Mouse (Mus musculus): ENCODE results near the gene Mansc1. TPM values are rescaled to one million over a fixed set of nuclear protein-coding genes. Genes with fewer than 3 reads are reported as not detected.
"Not testable (repeated sequence)": the region's sequence is repeated elsewhere in the genome, so short reads cannot be mapped to it uniquely, and the experiment has no call there.

The Mansc1 gene
- polyA plus RNA-seq (2014; fragmentation: Nextera tagmentation; extraction: Ambion mirVana) = 0.55 and 0.72 TPM in 2 replicates

GRCm38 (mm10) chr6:134631947-134632687, at the start of gene Mansc1:
TSS of gene Mansc1 (minus strand) at chr6:134632488.
- Histone ChIP-seq H3K4me2 (ENCODE audit: low read depth) (peak within 1 kb of the TSS; percentile 68), H3K27me3 (ENCODE audit: control insufficient read depth, insufficient read depth, low read length) (peaks cover 12% of the 10 kb centered on the region), H3K4me3 (ENCODE audit: low read depth, low read length) (peak within 1 kb of the TSS; percentile 47), H3K36me3 (ENCODE audit: control insufficient read depth, insufficient read depth, low read length) (no peaks in the 10 kb centered on the region), H3K9me3 (ENCODE audit: control insufficient read depth, low read length) (no peaks in the 10 kb centered on the region), H3K4me1 (ENCODE audit: control insufficient read depth, insufficient read depth, low read length) (no peaks in the 10 kb centered on the region), H3K9ac (ENCODE audit: low read length) (peak within 1 kb of the TSS; percentile 53), H3K27ac (ENCODE audit: low read depth, low read length) (no peak within 1 kb of the TSS)
- ATAC-seq (ENCODE audit: insufficient read depth, low FRiP score, low TSS enrichment) (no peak), DNase-seq (ENCODE audit: low spot score) (peak; percentile 39)
- 1% methylated on average over 46 of the region's 46 CpGs for WGBS

GRCm38 (mm10) chr6:134679330-134679729, 47.0 kb upstream of the Mansc1 start:
- not testable (repeated sequence) for DNase-seq (ENCODE audit: low spot score); H3K4me3 ChIP-seq (ENCODE audit: low read depth, low read length); H3K4me2 ChIP-seq (ENCODE audit: low read depth); H3K36me3 ChIP-seq (ENCODE audit: control insufficient read depth, insufficient read depth, low read length); H3K9ac ChIP-seq (ENCODE audit: low read length); H3K27me3 ChIP-seq (ENCODE audit: control insufficient read depth, insufficient read depth, low read length); H3K4me1 ChIP-seq (ENCODE audit: control insufficient read depth, insufficient read depth, low read length); H3K9me3 ChIP-seq (ENCODE audit: control insufficient read depth, low read length); ATAC-seq (ENCODE audit: insufficient read depth, low FRiP score, low TSS enrichment); H3K27ac ChIP-seq (ENCODE audit: low read depth, low read length)
- WGBS = 91% methylated on average over 4 of the region's 4 CpGs

- ATAC-seq (ENCODE audit: insufficient read depth, low FRiP score, low TSS enrichment) (no peak), DNase-seq (ENCODE audit: low spot score) (no peak)
- Histone ChIP-seq H3K9me3 (ENCODE audit: control insufficient read depth, low read length) (no peaks in the 10 kb centered on the region), H3K4me1 (ENCODE audit: control insufficient read depth, insufficient read depth, low read length) (no peaks in the 10 kb centered on the region), H3K27ac (ENCODE audit: low read depth, low read length) (no peak overlapping the region), H3K4me2 (ENCODE audit: low read depth) (no peak overlapping the region), H3K27me3 (ENCODE audit: control insufficient read depth, insufficient read depth, low read length) (no peaks in the 10 kb centered on the region), H3K36me3 (ENCODE audit: control insufficient read depth, insufficient read depth, low read length) (no peaks in the 10 kb centered on the region), H3K9ac (ENCODE audit: low read length) (no peak overlapping the region), H3K4me3 (ENCODE audit: low read depth, low read length) (no peak overlapping the region)
- WGBS = 79% methylated on average over 3 of the region's 3 CpGs
Observed at GRCm38 (mm10) chr6:134678037-134678436, 45.7 kb upstream of the Mansc1 start.

- ATAC-seq (ENCODE audit: insufficient read depth, low FRiP score, low TSS enrichment) = no peak
Observed at GRCm38 (mm10) chr6:134677504-134677903, 45.2 kb upstream of the Mansc1 start.

GRCm38 (mm10) chr6:134673712-134674111, 41.4 kb upstream of the Mansc1 start:
- not testable (repeated sequence) for H3K4me3 ChIP-seq (ENCODE audit: low read depth, low read length); H3K27ac ChIP-seq (ENCODE audit: low read depth, low read length); H3K4me2 ChIP-seq (ENCODE audit: low read depth); DNase-seq (ENCODE audit: low spot score); H3K9me3 ChIP-seq (ENCODE audit: control insufficient read depth, low read length); H3K36me3 ChIP-seq (ENCODE audit: control insufficient read depth, insufficient read depth, low read length); H3K9ac ChIP-seq (ENCODE audit: low read length); H3K27me3 ChIP-seq (ENCODE audit: control insufficient read depth, insufficient read depth, low read length); ATAC-seq (ENCODE audit: insufficient read depth, low FRiP score, low TSS enrichment); H3K4me1 ChIP-seq (ENCODE audit: control insufficient read depth, insufficient read depth, low read length)
- 91% methylated on average over 7 of the region's 8 CpGs for WGBS

More at GRCm38 (mm10) chr6:134677504-134677903, 45.2 kb upstream of the Mansc1 start:
- Histone ChIP-seq H3K4me3 (ENCODE audit: low read depth, low read length) (no peak overlapping the region), H3K4me2 (ENCODE audit: low read depth) (no peak overlapping the region), H3K27me3 (ENCODE audit: control insufficient read depth, insufficient read depth, low read length) (no peaks in the 10 kb centered on the region), H3K27ac (ENCODE audit: low read depth, low read length) (no peak overlapping the region), H3K36me3 (ENCODE audit: control insufficient read depth, insufficient read depth, low read length) (no peaks in the 10 kb centered on the region), H3K4me1 (ENCODE audit: control insufficient read depth, insufficient read depth, low read length) (no peaks in the 10 kb centered on the region), H3K9me3 (ENCODE audit: control insufficient read depth, low read length) (no peaks in the 10 kb centered on the region), H3K9ac (ENCODE audit: low read length) (no peak overlapping the region)
- WGBS = 82% methylated on average over 4 of the region's 4 CpGs
- DNase-seq (ENCODE audit: low spot score) = no peak

GRCm38 (mm10) chr6:134670881-134671411, 38.7 kb upstream of the Mansc1 start:
- H3K9me3 ChIP-seq (ENCODE audit: control insufficient read depth, low read length) = no peaks in the 10 kb centered on the region
- no peaks in the 10 kb centered on the region for H3K36me3 ChIP-seq (ENCODE audit: control insufficient read depth, insufficient read depth, low read length)
- no peak overlapping the region for H3K4me2 ChIP-seq (ENCODE audit: low read depth)
- no peak overlapping the region for H3K9ac ChIP-seq (ENCODE audit: low read length)
- no peak overlapping the region for H3K4me3 ChIP-seq (ENCODE audit: low read depth, low read length)
- no peak for DNase-seq (ENCODE audit: low spot score)
- WGBS = 74% methylated on average over 4 of the region's 4 CpGs
- H3K27ac ChIP-seq (ENCODE audit: low read depth, low read length) = no peak overlapping the region
- H3K27me3 ChIP-seq (ENCODE audit: control insufficient read depth, insufficient read depth, low read length) = no peaks in the 10 kb centered on the region
- no peaks in the 10 kb centered on the region for H3K4me1 ChIP-seq (ENCODE audit: control insufficient read depth, insufficient read depth, low read length)
- ATAC-seq (ENCODE audit: insufficient read depth, low FRiP score, low TSS enrichment) = no peak

- Histone ChIP-seq H3K4me1 (ENCODE audit: control insufficient read depth, insufficient read depth, low read length) (no peaks in the 10 kb centered on the region), H3K27me3 (ENCODE audit: control insufficient read depth, insufficient read depth, low read length) (no peaks in the 10 kb centered on the region), H3K4me3 (ENCODE audit: low read depth, low read length) (no peak overlapping the region), H3K4me2 (ENCODE audit: low read depth) (no peak overlapping the region), H3K9ac (ENCODE audit: low read length) (no peak overlapping the region), H3K9me3 (ENCODE audit: control insufficient read depth, low read length) (no peaks in the 10 kb centered on the region), H3K27ac (ENCODE audit: low read depth, low read length) (no peak overlapping the region), H3K36me3 (ENCODE audit: control insufficient read depth, insufficient read depth, low read length) (no peaks in the 10 kb centered on the region)
- DNase-seq (ENCODE audit: low spot score) = no peak
- WGBS = 81% methylated on average over 6 of the region's 6 CpGs
- ATAC-seq (ENCODE audit: insufficient read depth, low FRiP score, low TSS enrichment) = no peak
Observed at GRCm38 (mm10) chr6:134669179-134669865, 37.0 kb upstream of the Mansc1 start.

- ATAC-seq (ENCODE audit: insufficient read depth, low FRiP score, low TSS enrichment) (no peak), DNase-seq (ENCODE audit: low spot score) (no peak)
- Histone ChIP-seq H3K36me3 (ENCODE audit: control insufficient read depth, insufficient read depth, low read length) (no peaks in the 10 kb centered on the region), H3K27me3 (ENCODE audit: control insufficient read depth, insufficient read depth, low read length) (no peaks in the 10 kb centered on the region), H3K4me1 (ENCODE audit: control insufficient read depth, insufficient read depth, low read length) (no peaks in the 10 kb centered on the region), H3K9ac (ENCODE audit: low read length) (no peak overlapping the region), H3K4me3 (ENCODE audit: low read depth, low read length) (no peak overlapping the region), H3K4me2 (ENCODE audit: low read depth) (no peak overlapping the region), H3K9me3 (ENCODE audit: control insufficient read depth, low read length) (no peaks in the 10 kb centered on the region), H3K27ac (ENCODE audit: low read depth, low read length) (no peak overlapping the region)
- 78% methylated on average over 2 of the region's 2 CpGs for WGBS
Observed at GRCm38 (mm10) chr6:134668519-134668918, 36.2 kb upstream of the Mansc1 start.

Data from neural tube, embryonic 11.5 days (tissue).